In genomic region chr2:158711929-158712751, GRCm38 (mm10) we compare ENCODE assay signal across 8 mouse cellular contexts. TPM values are rescaled to one million over a fixed set of nuclear protein-coding genes. Genes with fewer than 3 reads are reported as not detected.
DNase-seq lines count a peak whose midpoint lies in the region; ATAC-seq lines count a peak whose summit lies in the region.

No protein-coding gene starts in this region.

- peaks cover 28% of the 10 kb centered on the region for H3K4me1 ChIP-seq in hindbrain, embryonic 12.5 days
- H3K4me1 ChIP-seq in neural tube, embryonic 14.5 days (ENCODE audit: control insufficient read depth, insufficient read depth, low read length) = peaks cover 4% of the 10 kb centered on the region; the same call in 1 of the 2 replicates

- DNase-seq in adrenal gland, postnatal 10 days = peak; percentile 49
- DNase-seq in adrenal gland, adult 2 months = no peak
- DNase-seq in layer of hippocampus, adult 11-12 months (ENCODE audit: low spot score) = peak; percentile 53
- no peak for DNase-seq in layer of hippocampus, adult 9-11 months
- no peak for DNase-seq in spleen, postnatal 14 days (ENCODE audit: low spot score in 2 of 2)

- H3K27me3 ChIP-seq in hindbrain, embryonic 12.5 days = no peaks in the 10 kb centered on the region
- H3K27me3 ChIP-seq in neural tube, embryonic 14.5 days (ENCODE audit: control insufficient read depth, insufficient read depth, low read length) = no peaks in the 10 kb centered on the region

- ATAC-seq in hindbrain, embryonic 12.5 days (ENCODE audit: low FRiP score) = peak; percentile 72
- ATAC-seq in neural tube, embryonic 14.5 days (ENCODE audit: low read depth) = peak; percentile 64; the same call in 1 of the 2 replicates
- ATAC-seq in megakaryocyte, adult 5-6 weeks (ENCODE audit: poor library complexity, severe bottlenecking) = no peak

- no peak overlapping the region for H3K4me3 ChIP-seq in hindbrain, embryonic 12.5 days
- H3K4me3 ChIP-seq in neural tube, embryonic 14.5 days (ENCODE audit: low read depth, low read length) = no peak overlapping the region

- WGBS in hindbrain, embryonic 12.5 days = 41% methylated on average over 12 of the region's 12 CpGs
- WGBS in neural tube, embryonic 14.5 days = 23% methylated on average over 12 of the region's 12 CpGs

- H3K9ac ChIP-seq in hindbrain, embryonic 12.5 days = no peak overlapping the region
- no peak overlapping the region for H3K9ac ChIP-seq in neural tube, embryonic 14.5 days (replicated peaks; ENCODE audit: low read depth, low read length)

- no peaks in the 10 kb centered on the region for H3K36me3 ChIP-seq in hindbrain, embryonic 12.5 days
- no peaks in the 10 kb centered on the region for H3K36me3 ChIP-seq in neural tube, embryonic 14.5 days (ENCODE audit: control insufficient read depth, insufficient read depth, low read length)

- H3K27ac ChIP-seq in hindbrain, embryonic 12.5 days = peak overlapping the region; percentile 74
- peak overlapping the region; percentile 36; the same call in 1 of the 2 replicates for H3K27ac ChIP-seq in neural tube, embryonic 14.5 days (ENCODE audit: low read depth, low read length)

- no peaks in the 10 kb centered on the region for H3K9me3 ChIP-seq in hindbrain, embryonic 12.5 days (replicated peaks)
- no peaks in the 10 kb centered on the region for H3K9me3 ChIP-seq in neural tube, embryonic 14.5 days (ENCODE audit: control insufficient read depth, low read length)

- no peak overlapping the region for H3K4me2 ChIP-seq in hindbrain, embryonic 12.5 days (replicated peaks)
- H3K4me2 ChIP-seq in neural tube, embryonic 14.5 days (ENCODE audit: low read depth, low read length) = no peak overlapping the region

RNA-seq across cellular contexts. Expression of gene Ppp1r16b, which starts 46.9 kb away (rescaled TPM):
- total RNA-seq in adrenal gland, postnatal 10 days (2021) = 10 to 100 TPM; 14.4 to 17.2 TPM
- 10 to 100 TPM in 1 of 2 experiments, 1 to 10 TPM in 1; 9.3 to 13.3 TPM for total RNA-seq in adrenal gland, adult 2 months (2021)
- 3.3 and 4.1 TPM in 2 replicates for polyA plus RNA-seq in adrenal gland, adult 2 months (2012; rRNA removed)
- 3.7 and 3.8 TPM in 2 replicates for polyA plus RNA-seq in hindbrain, embryonic 12.5 days (2016; fragmentation: Nextera tagmentation; extraction: Ambion mirVana)
- 18.2 and 28.1 TPM in 2 replicates for polyA plus RNA-seq in neural tube, embryonic 14.5 days (2014; fragmentation: Nextera tagmentation; extraction: Ambion mirVana)
- total RNA-seq in megakaryocyte, adult 5-6 weeks (2015) = 0.58 and 0.98 TPM in 2 replicates
- 0.70 and 1.3 TPM in 2 replicates for total RNA-seq in megakaryocyte, adult 5-6 weeks (2017)

RNA-seq across cellular contexts. Expression of gene Fam83d, which starts 55.8 kb away (rescaled TPM):
- 1 to 10 TPM; 7.1 to 7.6 TPM for total RNA-seq in adrenal gland, postnatal 10 days (2021)
- under 1 TPM; 0.49 to 0.69 TPM for total RNA-seq in adrenal gland, adult 2 months (2021)
- polyA plus RNA-seq in adrenal gland, adult 2 months (2012; rRNA removed) = 2.8 and 3.2 TPM in 2 replicates
- polyA plus RNA-seq in hindbrain, embryonic 12.5 days (2016; fragmentation: Nextera tagmentation; extraction: Ambion mirVana) = 31.1 and 32.5 TPM in 2 replicates
- 4.0 and 6.9 TPM in 2 replicates for polyA plus RNA-seq in neural tube, embryonic 14.5 days (2014; fragmentation: Nextera tagmentation; extraction: Ambion mirVana)
- total RNA-seq in megakaryocyte, adult 5-6 weeks (2015) = 9.5 and 10.3 TPM in 2 replicates
- total RNA-seq in megakaryocyte, adult 5-6 weeks (2017) = 8.1 and 10.6 TPM in 2 replicates

Comparison
In these comparisons a context has a peak if more than half of its experiments do, and no peak if none do; other contexts are left out.
1. DNase-seq: peak in adrenal gland, postnatal 10 days (single experiment) and layer of hippocampus, adult 11-12 months (single experiment); none in adrenal gland, adult 2 months (single experiment), layer of hippocampus, adult 9-11 months (single experiment) and spleen, postnatal 14 days (0 of 2).
2. RNA of gene Fam83d, which starts 55.8 kb away (total RNA-seq): 8.1 to 10.6 TPM in megakaryocyte, adult 5-6 weeks and 7.1 to 7.6 TPM in adrenal gland, postnatal 10 days; 0.49 to 0.69 TPM in adrenal gland, adult 2 months; every median in the first group is over 4 times any median in the second.
3. RNA of gene Ppp1r16b, which starts 46.9 kb away (total RNA-seq): 14.4 to 17.2 TPM in adrenal gland, postnatal 10 days and 9.3 to 13.3 TPM in adrenal gland, adult 2 months; 0.58 to 1.3 TPM in megakaryocyte, adult 5-6 weeks; every median in the first group is over 4 times any median in the second.